Mouse (Mus musculus) liver, postnatal 0 days (tissue): ENCODE data around the gene Natd1.

Experiments
- CTCF ChIP-seq: sonication (generic); IDR thresholded peaks from 2 replicates; pipeline ENCODE4 v1.5.1; 2016; ENCODE audit warnings: antibody characterized with exemption, low read depth
- EP300 ChIP-seq: IDR thresholded peaks from 2 replicates; pipeline ENCODE4 v1.6.1; 2016; ENCODE audit warnings: antibody characterized with exemption, low read depth, mild to moderate bottlenecking

GRCm38 (mm10) chr11:60856587-60856986 is 58.0 kb downstream of the Natd1 start:
- TF ChIP-seq EP300: no peak
- no peak for TF ChIP-seq CTCF
